Mouse (Mus musculus): ENCODE measurements around the gene Kcnh1.

GRCm38 (mm10) chr1:192207956-192208355 is 17.4 kb downstream of the Kcnh1 start:
- TF ChIP-seq CTCF (IDR thresholded peaks at IDR 0.05; ENCODE audit: low read depth) (no peak), EP300 (optimal IDR thresholded peaks at IDR 0.05) (no peak)

Measured in stomach, postnatal 0 days (tissue).